Mouse (Mus musculus): Measurements from ENCODE around the gene 4930572O03Rik.
"Not testable (repeated sequence)": the region's sequence is repeated elsewhere in the genome, so short reads cannot be mapped to it uniquely, and the experiment has no call there.

4930572O03Rik gene

GRCm38 (mm10) chr5:15656959-15657358 is at the start of gene 4930572O03Rik:
TSS of gene 4930572O03Rik (minus strand) at chr5:15657059.
- not testable (repeated sequence) for DNase-seq

GRCm38 (mm10) chr5:15702891-15703290 is 46.0 kb upstream of the 4930572O03Rik start:
- DNase-seq = peak; percentile 11

GRCm38 (mm10) chr5:15697719-15698118 is 40.9 kb upstream of the 4930572O03Rik start:
- DNase-seq = not testable (repeated sequence)

GRCm38 (mm10) chr5:15691849-15692248 is 35.0 kb upstream of the 4930572O03Rik start:
- not testable (repeated sequence) for DNase-seq

GRCm38 (mm10) chr5:15690822-15691221 is 34.0 kb upstream of the 4930572O03Rik start:
- DNase-seq = not testable (repeated sequence)

GRCm38 (mm10) chr5:15689659-15690213 is 32.9 kb upstream of the 4930572O03Rik start:
- DNase-seq = not testable (repeated sequence)

- DNase-seq = not testable (repeated sequence)
Observed at GRCm38 (mm10) chr5:15688874-15689658, 32.2 kb upstream of the 4930572O03Rik start.

GRCm38 (mm10) chr5:15681301-15682035 is 24.6 kb upstream of the 4930572O03Rik start:
- not testable (repeated sequence) for DNase-seq

- DNase-seq = not testable (repeated sequence)
Observed at GRCm38 (mm10) chr5:15679980-15680949, 23.4 kb upstream of the 4930572O03Rik start.

- DNase-seq = not testable (repeated sequence)
Observed at GRCm38 (mm10) chr5:15678907-15679306, 22.0 kb upstream of the 4930572O03Rik start.

- DNase-seq = not testable (repeated sequence)
Observed at GRCm38 (mm10) chr5:15677750-15678149, 20.9 kb upstream of the 4930572O03Rik start.

- not testable (repeated sequence) for DNase-seq
Observed at GRCm38 (mm10) chr5:15674429-15675244, 17.8 kb upstream of the 4930572O03Rik start.

- DNase-seq = not testable (repeated sequence)
Observed at GRCm38 (mm10) chr5:15673989-15674388, 17.1 kb upstream of the 4930572O03Rik start.

GRCm38 (mm10) chr5:15670789-15671188 is 13.9 kb upstream of the 4930572O03Rik start:
- not testable (repeated sequence) for DNase-seq

GRCm38 (mm10) chr5:15663847-15664246 is 7.0 kb upstream of the 4930572O03Rik start:
- not testable (repeated sequence) for DNase-seq

GRCm38 (mm10) chr5:15652334-15652733 is 4.5 kb downstream of the 4930572O03Rik start:
- not testable (repeated sequence) for DNase-seq

- DNase-seq = not testable (repeated sequence)
Observed at GRCm38 (mm10) chr5:15645707-15646106, 11.2 kb downstream of the 4930572O03Rik start.

GRCm38 (mm10) chr5:15637637-15638036 is 19.2 kb downstream of the 4930572O03Rik start:
- not testable (repeated sequence) for DNase-seq

- peak; percentile 2 for DNase-seq
Observed at GRCm38 (mm10) chr5:15630068-15630467, 26.8 kb downstream of the 4930572O03Rik start.

GRCm38 (mm10) chr5:15628136-15628535 is 28.7 kb downstream of the 4930572O03Rik start:
- DNase-seq = peak; percentile 4

GRCm38 (mm10) chr5:15618764-15619163 is 38.1 kb downstream of the 4930572O03Rik start, which contains the start of gene Speer4d:
TSS of gene Speer4d (plus strand) at chr5:15619064.
- DNase-seq = not testable (repeated sequence)
